Comparison of ENCODE assay signal across 8 mouse cellular contexts in genomic region chr6:86523242-86523754, GRCm38 (mm10). TPM values are rescaled to one million over a fixed set of nuclear protein-coding genes. Genes with fewer than 3 reads are reported as not detected.
A peak's percentile ranks its signal among the peaks of the same experiment; 100 is the strongest.
DNase-seq lines count a peak whose midpoint lies in the region; ATAC-seq lines count a peak whose summit lies in the region.

No protein-coding gene starts in this region.

- peaks cover 23% of the 10 kb centered on the region for H3K4me1 ChIP-seq in kidney, embryonic 15.5 days
- peaks cover 24% of the 10 kb centered on the region for H3K4me1 ChIP-seq in hindbrain, embryonic 12.5 days
- H3K4me1 ChIP-seq in midbrain, embryonic 13.5 days (replicated peaks) = peaks cover 29% of the 10 kb centered on the region

- H3K36me3 ChIP-seq in kidney, embryonic 15.5 days = peaks cover 20% of the 10 kb centered on the region
- peaks cover 17% of the 10 kb centered on the region for H3K36me3 ChIP-seq in hindbrain, embryonic 12.5 days
- H3K36me3 ChIP-seq in midbrain, embryonic 13.5 days = peaks cover 22% of the 10 kb centered on the region

- 28% methylated on average over 3 of the region's 3 CpGs for WGBS in kidney, embryonic 15.5 days
- 43% methylated on average over 3 of the region's 3 CpGs for WGBS in hindbrain, embryonic 12.5 days
- WGBS in midbrain, embryonic 13.5 days = 36% methylated on average over 3 of the region's 3 CpGs

- peak overlapping the region; percentile 67 for H3K4me2 ChIP-seq in kidney, embryonic 15.5 days
- H3K4me2 ChIP-seq in hindbrain, embryonic 12.5 days (replicated peaks) = peak overlapping the region; percentile 92
- peak overlapping the region; percentile 95 for H3K4me2 ChIP-seq in midbrain, embryonic 13.5 days (replicated peaks)

- peak overlapping the region; percentile 87 for H3K4me3 ChIP-seq in kidney, embryonic 15.5 days (replicated peaks)
- peak overlapping the region; percentile 97 for H3K4me3 ChIP-seq in hindbrain, embryonic 12.5 days
- peak overlapping the region; percentile 91 for H3K4me3 ChIP-seq in midbrain, embryonic 13.5 days (replicated peaks)

- no peaks in the 10 kb centered on the region for H3K9me3 ChIP-seq in kidney, embryonic 15.5 days (replicated peaks)
- no peaks in the 10 kb centered on the region for H3K9me3 ChIP-seq in hindbrain, embryonic 12.5 days (replicated peaks)
- no peaks in the 10 kb centered on the region for H3K9me3 ChIP-seq in midbrain, embryonic 13.5 days

- H3K27ac ChIP-seq in kidney, embryonic 15.5 days = peak overlapping the region; percentile 85
- H3K27ac ChIP-seq in hindbrain, embryonic 12.5 days = peak overlapping the region; percentile 100
- peak overlapping the region; percentile 91 for H3K27ac ChIP-seq in midbrain, embryonic 13.5 days

- no peak for DNase-seq in kidney, adult 18-20 months
- DNase-seq in adipocyte (ENCODE audit: low spot score) = peak; percentile 47
- no peak for DNase-seq in cerebellum, adult 18-20 months
- no peak for DNase-seq in spleen, postnatal 36 days (ENCODE audit: low spot score in 2 of 2)
- no peak for DNase-seq in thymus, postnatal 10 days (ENCODE audit: low spot score in 2 of 2)

- H3K27me3 ChIP-seq in kidney, embryonic 15.5 days = no peaks in the 10 kb centered on the region
- H3K27me3 ChIP-seq in hindbrain, embryonic 12.5 days = no peaks in the 10 kb centered on the region
- H3K27me3 ChIP-seq in midbrain, embryonic 13.5 days = no peaks in the 10 kb centered on the region

- ATAC-seq in kidney, embryonic 15.5 days (replicated peaks; ENCODE audit: low FRiP score) = no peak
- no peak for ATAC-seq in hindbrain, embryonic 12.5 days (ENCODE audit: low FRiP score)
- no peak for ATAC-seq in midbrain, embryonic 13.5 days

- peak overlapping the region; percentile 96 for H3K9ac ChIP-seq in kidney, embryonic 15.5 days
- H3K9ac ChIP-seq in hindbrain, embryonic 12.5 days = peak overlapping the region; percentile 98
- peak overlapping the region; percentile 98 for H3K9ac ChIP-seq in midbrain, embryonic 13.5 days (replicated peaks)

RNA-seq across cellular contexts. Expression of gene Pcbp1, which starts 2.8 kb away (rescaled TPM):
- 488 and 506 TPM in 2 replicates for polyA plus RNA-seq in kidney, embryonic 15.5 days (2015; fragmentation: Nextera tagmentation; extraction: Ambion mirVana)
- 557 and 561 TPM in 2 replicates for polyA plus RNA-seq in hindbrain, embryonic 12.5 days (2016; fragmentation: Nextera tagmentation; extraction: Ambion mirVana)
- polyA plus RNA-seq in midbrain, embryonic 13.5 days (2015; fragmentation: Nextera tagmentation; extraction: Ambion mirVana) = 246 and 342 TPM in 2 replicates
